14 mouse cellular contexts compared by ENCODE assay signal in the genomic region with DNA sequence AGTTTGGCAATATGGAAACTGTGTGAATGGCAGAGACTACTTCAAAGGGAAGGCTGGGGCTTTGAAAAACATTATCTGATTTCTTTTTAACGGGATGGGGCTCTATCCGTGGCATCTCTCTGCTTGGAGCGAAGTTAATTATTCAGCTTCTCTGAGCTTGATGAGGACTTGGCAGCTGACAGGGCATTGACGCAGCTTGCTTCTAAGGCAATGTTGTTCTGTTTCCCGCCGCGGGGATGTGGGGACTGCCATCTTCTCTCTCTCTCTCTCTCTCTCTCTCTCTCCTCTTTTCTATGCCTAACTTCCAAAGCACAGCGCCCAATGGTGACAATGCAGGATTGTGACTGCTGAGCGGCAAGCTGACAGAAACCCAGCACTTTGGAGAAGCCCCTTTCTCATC.
DNase-seq lines count a peak whose midpoint lies in the region; ATAC-seq and TF ChIP-seq lines count a peak whose summit lies in the region.
"Had no signal": no experiment of that assay in that cellular context is flagged by ENCODE, and none has a peak within 500 bp of the region (broad histone marks: within the 10 kb centered on the region; RNA-seq: fewer than 3 reads in every experiment).

No protein-coding gene starts in this region.

- no peak for TF ChIP-seq POLR2A in cerebellum, adult 2 months (IDR thresholded peaks at IDR 0.05; ENCODE audit: borderline replicate concordance, insufficient read depth, low read length)

- no peaks in the 10 kb centered on the region for H3K9me3 ChIP-seq in forebrain, embryonic 16.5 days (ENCODE audit: control insufficient read depth, low read length)
- H3K9me3 ChIP-seq in midbrain, embryonic 16.5 days (replicated peaks; ENCODE audit: control insufficient read depth, low read length, poor library complexity, severe bottlenecking), result no peaks in the 10 kb centered on the region
- H3K9me3 ChIP-seq: heart, embryonic 12.5 days; limb, embryonic 13.5 days; lung, embryonic 15.5 days; megakaryocyte, embryonic 14.5 days; neural tube, embryonic 12.5 days had no signal

- no peaks in the 10 kb centered on the region for H3K4me1 ChIP-seq in cerebellum, adult 2 months (ENCODE audit: control insufficient read depth, insufficient read depth, low read length)
- peaks cover 18% of the 10 kb centered on the region for H3K4me1 ChIP-seq in forebrain, embryonic 16.5 days (replicated peaks; ENCODE audit: control insufficient read depth, insufficient read depth, low read length)
- H3K4me1 ChIP-seq in midbrain, embryonic 16.5 days (ENCODE audit: control insufficient read depth, insufficient read depth, low read length), result peaks cover 19% of the 10 kb centered on the region
- H3K4me1 ChIP-seq: heart, embryonic 12.5 days; lung, embryonic 15.5 days had no signal

- H3K36me3 ChIP-seq in forebrain, embryonic 16.5 days (ENCODE audit: control insufficient read depth, insufficient read depth), result no peaks in the 10 kb centered on the region
- H3K36me3 ChIP-seq in midbrain, embryonic 16.5 days (ENCODE audit: control insufficient read depth, insufficient read depth, low read length), result no peaks in the 10 kb centered on the region
- H3K36me3 ChIP-seq: heart, embryonic 12.5 days; limb, embryonic 13.5 days; lung, embryonic 15.5 days; neural tube, embryonic 12.5 days had no signal

- ATAC-seq in forebrain, embryonic 16.5 days, result peak; percentile 84
- peak; percentile 36; the same call in 1 of the 2 replicates for ATAC-seq in midbrain, embryonic 16.5 days
- no peak for ATAC-seq in erythroblast, adult 5-6 weeks (replicated peaks; ENCODE audit: low FRiP score, poor library complexity, severe bottlenecking)

- no peak overlapping the region for H3K4me3 ChIP-seq in cerebellum, adult 2 months (replicated peaks; ENCODE audit: insufficient read depth, low read depth, low read length)
- no peak overlapping the region for H3K4me3 ChIP-seq in forebrain, embryonic 16.5 days (replicated peaks; ENCODE audit: low read length)
- no peak overlapping the region for H3K4me3 ChIP-seq in midbrain, embryonic 16.5 days (ENCODE audit: low read depth, low read length)
- H3K4me3 ChIP-seq in gastrocnemius, adult 2 months, result no peak overlapping the region
- H3K4me3 ChIP-seq: heart, embryonic 12.5 days; limb, embryonic 13.5 days; lung, embryonic 15.5 days; megakaryocyte, embryonic 14.5 days; neural tube, embryonic 12.5 days had no signal

- no peaks in the 10 kb centered on the region for H3K27me3 ChIP-seq in cerebellum, adult 2 months (ENCODE audit: control insufficient read depth, insufficient read depth, low read length)
- no peaks in the 10 kb centered on the region for H3K27me3 ChIP-seq in forebrain, embryonic 16.5 days (replicated peaks; ENCODE audit: control insufficient read depth, insufficient read depth, low read length)
- no peaks in the 10 kb centered on the region for H3K27me3 ChIP-seq in midbrain, embryonic 16.5 days (ENCODE audit: control insufficient read depth, insufficient read depth, low read depth, low read length)
- H3K27me3 ChIP-seq: heart, embryonic 12.5 days; limb, embryonic 13.5 days; lung, embryonic 15.5 days; megakaryocyte, embryonic 14.5 days; neural tube, embryonic 12.5 days had no signal

- 19% methylated on average over 9 of the region's 9 CpGs for WGBS in cerebellum, adult 2 months
- 15% methylated on average over 9 of the region's 9 CpGs for WGBS in forebrain, embryonic 16.5 days
- WGBS in midbrain, embryonic 16.5 days, result 41% methylated on average over 9 of the region's 9 CpGs

- no peak for TF ChIP-seq CTCF in cerebellum, adult 2 months (IDR thresholded peaks at IDR 0.05; ENCODE audit: borderline replicate concordance, insufficient read depth, low read depth, low read length)
- TF ChIP-seq CTCF in gastrocnemius, adult 2 months (IDR thresholded peaks at IDR 0.05), result no peak

- intact Hi-C loops in gastrocnemius, adult 2 months (cut with DNase I), result no loop called here

- no peak overlapping the region for H3K9ac ChIP-seq in forebrain, embryonic 16.5 days (replicated peaks; ENCODE audit: low read depth, low read length)
- no peak overlapping the region for H3K9ac ChIP-seq in midbrain, embryonic 16.5 days (ENCODE audit: low read depth, low read length)
- H3K9ac ChIP-seq: heart, embryonic 12.5 days; limb, embryonic 13.5 days; lung, embryonic 15.5 days; neural tube, embryonic 12.5 days had no signal

- H3K27ac ChIP-seq in cerebellum, adult 2 months (ENCODE audit: insufficient read depth, low read length), result no peak overlapping the region
- H3K27ac ChIP-seq in forebrain, embryonic 16.5 days (ENCODE audit: low read length), result peak overlapping the region; percentile 76
- H3K27ac ChIP-seq in midbrain, embryonic 16.5 days (ENCODE audit: low read length), result peak overlapping the region; percentile 19
- H3K27ac ChIP-seq in gastrocnemius, adult 2 months, result no peak overlapping the region
- H3K27ac ChIP-seq: limb, embryonic 13.5 days; lung, embryonic 15.5 days; neural tube, embryonic 12.5 days had no signal

- peak overlapping the region; percentile 8; the same call in 1 of the 2 replicates for H3K4me2 ChIP-seq in forebrain, embryonic 16.5 days (ENCODE audit: low read length)
- H3K4me2 ChIP-seq in midbrain, embryonic 16.5 days (ENCODE audit: low read length), result peak overlapping the region; percentile 8; the same call in 1 of the 2 replicates
- H3K4me2 ChIP-seq: heart, embryonic 12.5 days; limb, embryonic 13.5 days; lung, embryonic 15.5 days; neural tube, embryonic 12.5 days had no signal

- peak; percentile 72 to 78 for DNase-seq in cerebellum, postnatal 10 days
- no peak for DNase-seq in cerebellum, adult 2 months
- DNase-seq in layer of hippocampus, adult 11-12 months (ENCODE audit: low spot score), result peak; percentile 38
- no peak for DNase-seq in layer of hippocampus, adult 9-10 months (ENCODE audit: low spot score)
- no peak for DNase-seq in gastrocnemius, adult 2 months
- DNase-seq: adrenal gland, adult 8-10 months had no signal

Comparison
In these comparisons a context has a peak if more than half of its experiments do, and no peak if none do; other contexts are left out.
1. DNase-seq: peak in cerebellum, postnatal 10 days (2 of 2) and layer of hippocampus, adult 11-12 months (single experiment); none in cerebellum, adult 2 months (0 of 2), layer of hippocampus, adult 9-10 months (single experiment) and gastrocnemius, adult 2 months (single experiment).
2. H3K27ac ChIP-seq: peak in forebrain, embryonic 16.5 days (single experiment) and midbrain, embryonic 16.5 days (single experiment); none in cerebellum, adult 2 months (single experiment) and gastrocnemius, adult 2 months (single experiment).